Mouse (Mus musculus) ZHBTc4 (cell line): ENCODE measurements around the gene Nras.

ENCODE experiments used
- DNase-seq: peaks from one replicate; pipeline ENCODE4 v3.0.0-alpha.2; 2011; ENCODE audit warnings: low read depth, low spot score

Gene Nras

DNA sequence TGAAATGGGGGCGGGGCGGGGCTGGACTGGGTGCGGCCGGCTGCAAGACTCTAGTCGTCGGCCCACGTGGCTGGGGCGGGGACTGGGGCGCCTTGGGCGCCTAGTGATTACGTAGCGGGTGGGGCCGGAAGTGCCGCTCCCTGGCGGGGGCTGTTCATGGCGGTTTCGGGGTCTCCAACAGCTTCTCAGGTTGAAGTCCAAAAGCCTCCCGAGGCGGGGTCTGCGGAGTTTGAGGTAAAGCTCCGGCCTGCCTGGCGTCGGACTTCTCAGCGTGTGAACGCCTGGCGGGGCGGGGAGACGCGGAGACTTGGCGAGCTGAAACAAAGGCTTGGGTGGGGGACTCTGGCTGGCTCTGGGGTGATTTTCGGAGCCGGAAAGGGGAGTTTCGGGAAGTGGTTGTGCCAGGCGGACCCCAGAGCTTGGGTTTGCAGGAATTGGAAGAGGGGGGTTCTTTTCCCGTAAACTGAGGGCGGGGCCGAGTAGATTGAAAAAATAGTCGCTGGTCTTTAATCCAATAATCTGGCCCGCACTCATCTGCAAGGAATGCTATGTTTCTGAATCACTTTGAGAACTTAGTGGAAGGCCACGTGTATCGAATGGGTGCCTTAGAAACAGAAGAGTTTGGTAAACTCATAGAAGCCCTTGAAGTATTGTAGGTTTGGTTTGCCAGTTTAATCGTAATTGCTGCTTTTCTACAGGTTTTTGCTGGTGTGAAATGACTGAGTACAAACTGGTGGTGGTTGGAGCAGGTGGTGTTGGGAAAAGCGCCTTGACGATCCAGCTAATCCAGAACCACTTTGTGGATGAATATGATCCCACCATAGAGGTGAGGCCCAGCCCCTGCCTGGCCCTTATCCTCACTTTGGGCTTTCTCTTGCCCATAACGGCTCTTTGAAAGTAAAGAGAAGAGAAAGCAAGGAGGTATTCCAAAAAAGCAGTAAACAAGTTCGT is at the start of gene Nras:
Gene Nras (plus strand): TSS at position 79 of the 951 bp plus-strand sequence.
- peak; percentile 98 for DNase-seq

DNA sequence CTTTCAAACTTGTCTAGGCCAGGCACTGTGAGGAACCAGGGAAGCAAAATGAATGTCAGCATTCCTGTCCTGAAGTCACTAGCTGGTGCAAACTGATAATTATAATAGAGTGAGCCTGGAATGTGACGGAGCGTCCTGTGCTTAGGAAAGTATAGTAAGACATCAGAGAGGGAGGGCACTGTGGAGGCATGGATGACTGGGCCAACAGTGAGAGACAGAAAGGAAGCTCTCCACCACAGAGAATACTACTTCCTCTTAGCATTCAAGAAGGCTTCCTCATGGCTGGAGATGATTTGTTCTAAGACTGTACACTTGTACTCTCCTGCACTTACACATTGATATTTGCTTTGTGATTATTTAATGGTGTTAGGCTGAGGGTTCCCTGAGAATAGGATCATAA is 40.7 kb upstream of the Nras start:
- DNase-seq, result no peak

DNA sequence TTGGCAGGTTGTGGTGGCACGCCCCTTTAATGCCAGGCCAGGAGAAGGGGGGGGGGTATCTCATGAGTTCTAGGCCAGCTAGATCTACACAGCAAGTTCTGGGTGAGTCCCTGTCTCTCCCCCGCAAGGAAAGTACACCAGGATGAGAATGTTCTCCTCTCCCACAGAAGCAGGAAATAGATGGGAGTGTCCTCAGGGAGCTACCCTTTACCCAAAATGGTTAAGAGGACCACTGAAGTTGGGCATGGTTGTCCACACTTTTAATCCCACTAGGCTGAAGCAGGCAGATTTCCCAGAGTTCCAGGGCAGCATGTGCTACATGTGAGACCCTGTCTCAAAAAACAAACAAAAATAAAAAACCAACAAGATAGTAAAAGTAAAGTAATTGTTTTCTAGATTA is 38.6 kb upstream of the Nras start:
- DNase-seq, result no peak

DNA sequence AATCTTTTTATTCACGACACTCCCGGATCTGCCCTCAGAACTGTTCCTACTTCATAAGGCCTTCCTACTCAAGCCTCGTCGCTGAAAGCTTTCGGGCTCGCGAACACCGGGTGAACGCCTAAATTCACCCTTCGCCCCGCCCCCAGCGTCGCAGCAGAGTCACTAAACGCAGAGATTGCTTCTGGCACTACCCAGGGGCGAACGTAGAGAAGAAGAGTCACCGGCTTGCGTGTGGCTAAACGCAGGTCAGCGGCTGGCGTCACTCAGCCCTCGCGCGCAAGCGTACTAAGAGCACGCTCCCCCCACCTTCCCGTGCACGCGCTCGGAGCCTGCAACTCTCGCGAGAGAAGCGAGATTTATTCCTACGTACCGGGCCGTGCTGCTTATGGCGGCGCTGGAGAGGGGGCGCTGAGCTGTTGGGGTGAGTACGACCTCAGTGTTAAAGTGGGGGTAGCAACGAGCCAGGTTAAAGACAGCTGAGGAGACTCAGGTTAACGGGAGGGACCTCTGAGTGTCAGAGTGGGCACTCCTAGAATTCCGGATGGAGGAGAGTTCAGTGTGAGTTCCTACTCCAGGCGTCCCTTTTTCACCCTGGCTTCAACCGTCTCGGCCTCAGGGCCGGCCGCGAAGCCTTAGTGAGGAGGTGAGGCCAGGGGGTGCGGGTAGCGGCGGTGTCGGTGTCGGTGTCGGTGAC is 37.7 kb upstream of the Nras start, which contains the start of gene Csde1:
Gene Csde1 (plus strand): TSS at position 178 of the 694 bp plus-strand sequence.
- DNase-seq, result peak; percentile 99

DNA sequence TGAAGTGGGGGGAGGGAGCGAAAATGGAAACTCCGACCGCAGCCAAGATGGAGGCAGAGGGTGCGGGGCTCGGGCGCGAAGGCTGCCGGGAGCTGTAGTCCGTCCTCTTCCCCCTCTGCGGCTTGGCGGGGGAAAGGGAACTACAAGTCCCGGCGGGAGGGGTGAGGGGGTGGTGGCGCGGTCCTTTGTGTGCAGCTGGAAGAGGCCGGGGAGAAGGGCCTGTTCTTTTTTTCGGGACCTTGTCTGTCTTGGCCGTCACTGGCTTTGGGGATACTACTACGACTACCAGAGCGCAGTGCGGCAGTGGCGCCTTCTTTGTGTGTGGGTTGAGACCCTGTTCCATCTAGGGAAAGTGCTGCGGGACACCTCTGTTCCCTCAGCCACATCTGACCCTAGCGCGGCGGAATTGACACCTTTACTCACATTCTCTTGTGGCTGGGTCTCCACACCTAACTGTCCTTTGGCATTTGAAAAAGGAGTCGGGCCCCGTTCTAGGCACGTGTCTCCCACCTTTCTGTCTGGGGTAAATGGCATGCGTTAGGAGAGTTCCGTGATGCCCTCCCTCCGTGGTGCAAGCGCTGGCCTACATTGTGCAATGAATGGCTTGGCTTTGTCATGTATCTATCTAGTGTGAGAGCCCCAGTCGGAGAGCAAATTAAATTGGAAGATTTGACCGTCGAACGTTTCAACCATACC is 37.0 kb upstream of the Nras start:
- peak; percentile 96 for DNase-seq

DNA sequence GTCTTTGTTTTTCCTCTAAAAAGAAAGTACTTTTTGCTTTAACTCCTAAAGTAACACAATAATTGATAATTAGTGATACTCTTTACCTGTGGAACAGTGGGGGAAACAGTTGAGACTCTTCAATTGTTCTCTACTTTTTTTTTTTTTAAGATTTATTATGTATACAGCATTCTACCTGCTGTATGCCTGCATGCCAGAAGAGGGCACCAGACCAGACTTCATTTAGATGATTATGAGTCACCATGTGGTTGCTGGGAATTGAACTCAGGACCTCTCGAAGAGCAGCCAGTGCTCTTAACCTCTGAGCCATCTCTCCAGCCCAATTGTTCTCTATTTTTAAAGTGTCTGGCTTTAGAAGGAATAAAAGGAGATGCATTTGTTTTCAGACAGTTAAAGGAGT is 31.9 kb upstream of the Nras start:
- peak; percentile 65 for DNase-seq

DNA sequence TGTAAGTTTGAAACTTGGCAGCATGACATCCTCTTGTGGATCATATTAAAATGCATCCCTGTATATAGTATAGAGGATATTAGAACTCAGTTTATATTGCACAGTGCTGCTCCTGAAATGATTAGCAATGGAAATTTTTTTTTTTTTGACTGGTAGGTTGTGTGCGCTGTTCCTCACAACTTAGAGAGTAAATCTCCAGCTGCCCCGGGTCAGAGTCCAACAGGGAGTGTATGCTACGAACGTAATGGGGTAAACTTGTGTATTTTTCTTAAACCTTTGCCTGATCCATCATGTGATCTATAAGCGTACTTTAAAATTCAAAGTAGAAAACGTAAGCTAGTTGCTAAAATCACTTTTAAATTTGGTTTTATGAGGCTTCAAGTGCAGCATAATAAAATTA is 17.8 kb upstream of the Nras start:
- DNase-seq, result no peak

DNA sequence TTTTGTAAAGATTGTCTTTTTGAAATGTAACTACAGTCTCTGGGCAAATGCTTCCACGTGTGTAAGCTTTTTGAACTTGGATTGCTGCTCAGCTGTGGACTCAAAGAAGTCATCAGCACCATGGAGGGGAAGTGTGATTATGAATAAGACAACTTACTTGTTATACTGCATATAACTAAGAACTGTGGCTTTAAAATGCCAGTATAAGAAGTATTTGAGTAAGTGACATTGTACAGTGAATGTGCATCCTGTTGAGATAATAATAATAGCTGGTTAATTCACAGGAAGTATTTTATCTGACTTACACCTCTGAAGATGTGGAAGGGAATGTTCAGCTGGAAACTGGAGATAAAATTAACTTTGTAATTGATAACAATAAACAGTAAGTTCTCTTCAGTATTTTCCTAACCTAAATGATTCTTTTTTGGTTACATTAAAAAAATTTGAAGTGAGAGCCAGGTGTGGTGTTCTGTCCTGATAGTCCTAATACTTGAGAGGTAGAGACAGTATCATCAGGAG is 17.2 kb upstream of the Nras start:
- no peak for DNase-seq

DNA sequence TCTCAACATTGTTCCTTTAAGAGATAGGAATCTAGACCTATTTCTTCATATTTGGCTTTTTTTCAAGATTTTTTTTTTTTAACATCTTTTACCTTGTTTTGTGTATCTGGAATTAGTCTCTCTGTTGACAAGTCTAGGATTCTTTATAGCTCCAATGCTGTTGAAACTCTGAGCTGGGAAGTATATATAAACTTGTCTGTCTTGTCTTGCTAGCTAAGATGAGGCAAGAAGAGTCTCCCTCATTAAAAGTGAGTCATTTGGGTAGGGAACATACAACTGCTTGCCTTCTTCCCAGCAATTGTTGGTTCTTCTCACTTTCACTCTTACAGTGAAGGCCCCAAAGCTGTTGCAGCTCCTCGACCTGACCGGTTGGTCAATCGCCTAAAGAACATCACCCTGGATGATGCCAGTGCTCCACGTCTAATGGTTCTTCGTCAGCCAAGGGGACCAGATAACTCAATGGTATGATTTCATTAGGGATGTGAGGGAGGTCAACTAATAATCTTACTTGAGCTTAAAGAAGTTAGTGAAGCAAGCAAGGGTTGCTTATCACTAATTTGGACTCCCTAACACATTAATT is 2.0 kb upstream of the Nras start:
- DNase-seq, result no peak

DNA sequence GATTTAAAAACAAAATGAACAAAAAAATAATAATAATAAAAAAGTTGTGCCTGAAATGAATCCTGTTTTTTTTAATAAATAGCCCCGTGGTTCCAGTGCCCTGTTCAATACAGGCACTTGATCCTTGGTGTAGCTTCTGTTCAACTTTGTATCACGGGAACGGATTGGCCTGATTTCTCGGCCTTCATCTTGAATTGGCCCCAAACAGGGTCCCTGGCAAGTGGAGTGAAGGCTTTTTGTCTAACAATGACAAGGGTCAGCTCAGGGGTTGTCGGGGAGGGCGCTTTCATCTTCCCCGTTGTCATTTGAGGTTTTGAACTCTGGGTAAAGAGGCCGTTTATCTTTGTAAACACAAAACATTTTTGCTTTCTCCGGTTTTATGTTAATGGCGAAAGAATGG is 333 bp upstream of the Nras start:
- DNase-seq, result no peak

DNA sequence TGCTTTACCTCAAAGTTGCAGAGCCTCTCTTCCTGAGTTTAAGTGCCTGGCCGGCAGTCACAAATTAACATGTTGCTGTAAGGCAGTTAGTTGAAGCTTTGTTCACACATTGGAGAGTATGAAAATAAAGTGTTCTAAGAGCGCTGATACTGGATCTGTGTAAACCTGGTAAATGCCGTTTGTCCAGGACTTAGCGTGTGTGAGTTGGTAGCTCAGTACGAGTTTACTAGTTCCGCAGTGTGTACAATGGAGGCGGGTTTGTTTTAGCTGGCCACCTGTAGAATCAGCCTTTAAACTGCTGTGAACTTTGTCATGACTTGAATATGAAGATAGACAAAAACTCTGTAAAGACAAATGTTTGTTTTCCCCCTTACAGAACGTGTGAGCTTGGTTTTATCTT is 8.8 kb downstream of the Nras start:
- no peak for DNase-seq

DNA sequence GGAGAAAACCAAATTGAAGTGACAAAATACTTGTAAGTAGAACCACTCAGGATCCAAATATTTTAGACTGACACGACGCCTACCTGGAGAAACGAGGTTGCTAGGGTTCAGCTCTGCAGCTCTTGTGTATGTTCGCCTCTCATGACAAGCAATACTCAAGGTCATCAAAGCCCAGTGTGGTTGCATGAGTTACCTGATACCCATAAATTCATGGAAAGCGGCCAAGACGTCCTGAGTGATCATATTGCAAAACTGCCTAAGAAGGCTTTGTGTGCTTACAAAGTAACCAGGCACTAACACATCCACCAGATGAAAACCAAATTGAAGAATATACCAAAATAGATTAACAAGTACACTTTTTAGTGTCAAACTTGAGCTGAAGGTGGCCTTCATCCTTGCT is 10.9 kb downstream of the Nras start:
- no peak for DNase-seq

DNA sequence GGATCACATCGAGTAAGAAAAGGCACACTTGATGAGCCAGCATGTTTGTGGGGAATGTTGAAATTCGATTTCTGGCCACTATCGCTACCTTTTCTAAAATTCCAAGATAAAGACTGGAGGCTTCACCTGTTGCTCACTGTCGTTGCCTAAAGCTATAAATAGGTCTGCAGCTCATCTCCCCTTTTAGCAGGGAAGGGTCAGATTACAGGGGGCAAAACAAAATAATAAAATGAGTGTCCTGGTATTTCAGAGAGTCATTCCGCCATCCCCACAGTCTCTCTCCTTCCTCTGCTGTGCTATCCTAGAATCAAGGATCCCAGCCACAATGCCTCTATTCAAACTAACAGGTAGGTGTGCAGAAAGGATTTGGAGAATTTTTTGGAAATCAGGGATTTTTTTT is 15.7 kb downstream of the Nras start, which contains the start of gene Ampd1:
Gene Ampd1 (plus strand): TSS at position 244 of the 400 bp plus-strand sequence.
- DNase-seq, result no peak

DNA sequence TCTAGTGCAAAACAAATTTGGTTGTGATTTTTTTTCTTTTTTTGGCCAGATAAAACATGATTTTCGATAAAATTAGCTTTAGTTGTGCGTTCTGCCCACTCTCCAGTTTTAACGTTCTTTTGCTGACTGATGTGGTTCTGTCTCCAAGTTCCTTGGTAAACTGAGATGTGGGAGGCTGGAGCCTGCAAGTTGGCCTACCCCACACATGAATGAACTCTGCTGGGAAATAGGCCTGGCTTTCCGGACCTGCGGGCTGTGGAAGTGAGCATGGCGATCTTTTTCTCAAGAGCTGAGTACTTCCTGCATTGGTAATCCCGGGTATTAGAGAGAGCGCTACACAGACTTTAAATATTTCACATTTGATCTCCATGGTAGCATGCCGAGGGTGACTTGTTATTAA is 17.8 kb downstream of the Nras start:
- DNase-seq, result no peak

DNA sequence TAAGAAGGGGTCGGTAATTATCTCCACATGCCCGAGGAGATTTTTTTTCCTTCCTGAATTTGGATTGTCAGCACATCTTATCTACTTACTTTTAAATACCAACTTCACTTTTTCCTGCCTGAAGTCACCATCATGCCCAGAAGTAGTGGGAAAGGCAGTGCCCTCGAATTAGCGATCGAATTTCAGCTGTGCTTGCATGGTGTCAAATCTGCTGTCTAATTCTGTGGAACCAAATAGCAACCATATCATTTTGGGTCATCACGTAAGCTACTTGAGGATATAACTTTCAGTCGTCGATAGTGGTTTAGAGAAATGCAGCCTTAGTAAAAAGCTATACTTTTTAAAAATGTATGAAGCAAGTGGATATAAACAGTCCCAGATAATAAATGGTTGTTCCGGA is 18.4 kb downstream of the Nras start:
- no peak for DNase-seq

DNA sequence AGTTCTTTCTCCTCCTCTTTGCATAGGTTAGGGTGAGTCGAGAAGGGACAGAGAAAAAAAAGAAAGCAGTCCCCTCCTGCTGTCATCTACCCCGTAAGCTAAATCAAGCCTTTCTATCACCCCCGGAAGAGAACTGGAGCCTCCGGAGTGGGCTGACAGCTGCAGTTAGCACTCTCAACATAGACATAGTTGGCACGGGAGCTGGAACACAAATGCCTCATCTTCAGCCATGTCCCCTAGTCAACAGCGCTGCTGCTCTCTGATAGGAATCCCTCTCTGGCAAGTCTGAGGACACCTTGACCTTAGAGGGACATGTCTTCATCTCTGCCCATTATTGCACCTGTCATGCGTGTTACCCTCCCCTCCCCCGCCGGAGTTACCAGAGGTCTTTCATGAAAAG is 21.2 kb downstream of the Nras start:
- no peak for DNase-seq

DNA sequence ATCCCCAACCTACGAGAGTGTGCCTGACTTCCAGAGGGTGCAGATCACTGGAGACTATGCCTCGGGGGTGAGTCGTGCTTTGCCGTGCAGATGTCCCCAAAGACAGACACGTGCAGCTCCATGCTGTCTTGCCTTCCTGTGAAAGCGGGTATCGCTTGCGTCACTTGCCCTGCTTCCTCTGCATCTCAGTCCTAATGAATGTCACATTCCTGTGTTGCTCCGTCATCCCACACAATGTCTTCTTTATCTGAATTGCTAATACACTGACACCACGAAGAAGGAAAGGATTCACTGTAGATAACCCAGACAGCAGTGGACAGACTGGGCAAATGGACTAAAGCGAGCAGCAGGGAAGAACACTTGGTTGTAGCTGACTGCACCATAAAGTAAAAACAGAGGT is 23.0 kb downstream of the Nras start:
- peak; percentile 59 for DNase-seq

DNA sequence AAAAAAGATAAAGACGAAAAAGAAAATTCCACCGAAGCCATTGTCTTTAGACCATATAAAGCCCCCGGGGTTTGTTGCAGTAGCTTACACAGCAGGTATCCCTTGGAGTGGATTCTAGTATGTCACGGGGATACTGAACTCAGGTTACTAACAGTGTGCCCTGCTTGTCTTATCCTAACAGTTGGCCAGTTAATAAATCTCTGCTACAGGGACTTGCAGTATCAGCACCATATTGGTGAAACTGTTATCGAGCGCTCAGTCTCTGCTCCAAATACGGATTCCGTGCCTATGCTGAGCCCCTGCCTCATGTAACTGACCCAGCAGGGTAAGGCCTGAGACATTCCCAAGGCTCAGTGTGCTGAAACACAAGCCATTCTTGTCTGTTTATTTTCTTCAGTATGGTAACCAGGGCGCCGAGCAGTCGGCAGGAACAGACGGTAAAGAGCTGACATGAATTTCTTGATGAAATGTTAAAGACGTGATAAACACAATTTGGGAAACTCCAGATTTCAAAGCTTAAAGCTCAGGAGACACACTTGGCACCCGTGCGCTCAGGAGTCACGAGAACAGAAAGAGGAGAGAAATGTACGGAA is 23.9 kb downstream of the Nras start:
- no peak for DNase-seq

DNA sequence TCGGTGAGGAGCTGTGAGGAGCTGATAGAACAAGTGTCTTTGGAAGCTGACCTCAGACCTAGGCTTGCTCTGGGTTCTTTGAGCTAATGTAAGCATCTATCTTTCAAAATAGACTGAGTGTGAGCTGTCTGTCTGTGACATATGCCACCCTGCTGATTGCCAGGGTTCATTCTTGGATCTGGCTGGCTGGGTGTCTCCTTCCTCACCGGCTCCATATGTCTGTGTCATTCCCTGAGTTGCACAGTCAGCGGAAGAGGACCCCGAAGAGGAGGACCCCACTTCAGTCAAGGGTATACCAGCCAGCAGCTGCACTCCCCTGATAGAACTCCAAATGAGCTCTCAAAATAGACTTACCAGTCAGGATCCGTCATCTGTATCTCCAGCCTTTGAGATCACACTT is 24.7 kb downstream of the Nras start:
- DNase-seq, result no peak

DNA sequence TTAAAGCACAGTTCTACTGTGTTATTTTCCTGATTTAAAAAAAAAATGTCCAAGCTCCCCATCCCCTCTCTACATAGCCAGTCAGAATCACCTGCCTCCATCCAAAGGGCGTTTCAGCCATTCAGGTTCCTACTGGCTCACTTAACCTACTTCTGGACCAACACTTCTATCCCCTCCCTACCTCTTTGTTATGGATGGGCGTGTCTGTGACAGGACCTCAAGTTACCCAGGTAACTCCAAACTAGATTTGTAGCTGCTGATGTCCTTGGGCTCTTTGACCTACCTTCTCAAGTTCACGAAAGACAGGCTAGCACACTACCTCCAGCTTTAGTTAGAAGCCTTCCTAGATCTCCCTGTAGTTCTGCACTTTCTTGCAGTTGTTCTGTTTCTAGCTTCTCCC is 27.9 kb downstream of the Nras start:
- DNase-seq, result peak; percentile 88

DNA sequence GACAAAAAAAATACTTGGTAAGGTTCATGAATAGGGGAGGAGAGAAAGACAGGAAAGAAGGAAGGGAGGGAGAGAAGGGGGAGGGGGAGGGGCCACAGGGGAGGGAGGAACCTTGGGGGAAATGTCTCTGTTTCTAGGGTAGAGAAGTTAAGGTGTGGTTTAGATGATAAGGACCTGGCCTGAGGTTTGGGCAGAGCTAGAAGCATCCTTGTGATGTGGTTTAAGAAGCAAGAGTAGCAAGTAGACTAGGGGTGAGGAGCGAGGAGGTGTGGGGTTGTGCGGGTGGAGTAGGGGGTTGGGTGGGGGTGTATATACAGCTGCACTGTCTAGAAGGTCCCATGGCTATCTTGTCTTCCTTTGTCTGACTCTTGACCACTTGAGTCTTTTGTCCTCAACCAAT is 33.7 kb downstream of the Nras start:
- DNase-seq, result no peak
